Comparison of ENCODE assay signal across 20 mouse cellular contexts in genomic region chr2:140621730-140622337, GRCm38 (mm10). TPM values are rescaled to one million over a fixed set of nuclear protein-coding genes. Genes with fewer than 3 reads are reported as not detected.
DNase-seq lines count a peak whose midpoint lies in the region; ATAC-seq and TF ChIP-seq lines count a peak whose summit lies in the region.
"Had no signal": no experiment of that assay in that cellular context is flagged by ENCODE, and none has a peak within 500 bp of the region (broad histone marks: within the 10 kb centered on the region; RNA-seq: fewer than 3 reads in every experiment).

No protein-coding gene starts in this region.

- TF ChIP-seq EP300 in lung, postnatal 0 days (IDR thresholded peaks at IDR 0.05) = peak; percentile 92

- intact Hi-C loops in left cerebral cortex, postnatal 14 days (cut with DNase I) = no loop called here

- H3K36me3 ChIP-seq in kidney, embryonic 15.5 days = no peaks in the 10 kb centered on the region
- H3K36me3 ChIP-seq in lung, embryonic 15.5 days = no peaks in the 10 kb centered on the region
- no peaks in the 10 kb centered on the region for H3K36me3 ChIP-seq in lung, postnatal 0 days (ENCODE audit: insufficient read depth, low read length)
- H3K36me3 ChIP-seq: forebrain, embryonic 15.5 days had no signal

- WGBS in kidney, embryonic 15.5 days = 77% methylated on average over 2 of the region's 2 CpGs
- WGBS in lung, embryonic 15.5 days = 35% methylated on average over 2 of the region's 2 CpGs
- WGBS in lung, postnatal 0 days = 28% methylated on average over 2 of the region's 2 CpGs

- H3K4me3 ChIP-seq in kidney, embryonic 15.5 days (replicated peaks) = no peak overlapping the region
- H3K4me3 ChIP-seq in lung, embryonic 15.5 days = no peak overlapping the region
- no peak overlapping the region for H3K4me3 ChIP-seq in lung, postnatal 0 days (ENCODE audit: low read depth, low read length)
- H3K4me3 ChIP-seq: forebrain, embryonic 13.5 days; forebrain, embryonic 15.5 days had no signal

- no peaks in the 10 kb centered on the region for H3K27me3 ChIP-seq in kidney, embryonic 15.5 days
- no peaks in the 10 kb centered on the region for H3K27me3 ChIP-seq in lung, embryonic 15.5 days
- H3K27me3 ChIP-seq in lung, postnatal 0 days (replicated peaks; ENCODE audit: insufficient read depth, low read length) = no peaks in the 10 kb centered on the region
- H3K27me3 ChIP-seq: forebrain, embryonic 13.5 days; forebrain, embryonic 15.5 days had no signal

- no peak overlapping the region for H3K4me2 ChIP-seq in kidney, embryonic 15.5 days
- no peak overlapping the region for H3K4me2 ChIP-seq in lung, embryonic 15.5 days
- H3K4me2 ChIP-seq in lung, postnatal 0 days (replicated peaks; ENCODE audit: low read depth, low read length) = no peak overlapping the region
- H3K4me2 ChIP-seq: forebrain, embryonic 13.5 days; forebrain, embryonic 15.5 days had no signal

- no peak for TF ChIP-seq CTCF in lung, postnatal 0 days (IDR thresholded peaks at IDR 0.05)

- no peak for DNase-seq in kidney, adult 8-10 months
- no peak for DNase-seq in lung, postnatal 10 days
- peak; percentile 71 for DNase-seq in lung, postnatal 0 days (ENCODE audit: low spot score)
- peak; percentile 11 for DNase-seq in lung, postnatal 25 days (ENCODE audit: low spot score)
- DNase-seq in adrenal gland, adult 8-10 months = no peak
- DNase-seq in left cerebral cortex, postnatal 14 days (ENCODE audit: low spot score in 2 of 2) = no peak
- DNase-seq: adrenal gland, adult 2 months; adrenal gland, postnatal 14 days; adrenal gland, postnatal 36 days; cerebellum, adult 11-12 months; cerebellum, adult 2 months; cerebellum, adult 9-10 months; cerebellum, postnatal 10 days; cerebellum, postnatal 25 days; forebrain, postnatal 0 days had no signal

- no peak overlapping the region for H3K27ac ChIP-seq in kidney, embryonic 15.5 days
- no peak overlapping the region for H3K27ac ChIP-seq in lung, embryonic 15.5 days
- peak overlapping the region; percentile 1; the same call in 1 of the 2 replicates for H3K27ac ChIP-seq in lung, postnatal 0 days (ENCODE audit: low read length)
- H3K27ac ChIP-seq: forebrain, embryonic 13.5 days; forebrain, embryonic 15.5 days had no signal

- no peaks in the 10 kb centered on the region for H3K4me1 ChIP-seq in kidney, embryonic 15.5 days
- H3K4me1 ChIP-seq in lung, embryonic 15.5 days = no peaks in the 10 kb centered on the region
- H3K4me1 ChIP-seq in lung, postnatal 0 days (ENCODE audit: insufficient read depth, low read depth, low read length) = no peaks in the 10 kb centered on the region
- H3K4me1 ChIP-seq: forebrain, embryonic 13.5 days had no signal

- 0 out of 2 replicates have a peak, but pooled peaks have one; percentile 40 for ATAC-seq in kidney, embryonic 15.5 days (replicated peaks; ENCODE audit: low FRiP score)
- 0 out of 2 replicates have a peak, but pooled peaks have one; percentile 31 for ATAC-seq in lung, embryonic 15.5 days (ENCODE audit: borderline replicate concordance, extremely low read depth, low FRiP score, low TSS enrichment)
- peak; percentile 94 for ATAC-seq in lung, postnatal 0 days
- ATAC-seq: forebrain, embryonic 13.5 days; forebrain, embryonic 15.5 days; forebrain, postnatal 0 days had no signal

- no peaks in the 10 kb centered on the region for H3K9me3 ChIP-seq in kidney, embryonic 15.5 days (replicated peaks)
- H3K9me3 ChIP-seq in lung, embryonic 15.5 days = no peaks in the 10 kb centered on the region
- no peaks in the 10 kb centered on the region for H3K9me3 ChIP-seq in lung, postnatal 0 days (ENCODE audit: low read length)
- H3K9me3 ChIP-seq: forebrain, embryonic 13.5 days; forebrain, embryonic 15.5 days had no signal

- H3K9ac ChIP-seq in kidney, embryonic 15.5 days = no peak overlapping the region
- H3K9ac ChIP-seq in lung, embryonic 15.5 days = no peak overlapping the region
- H3K9ac ChIP-seq in lung, postnatal 0 days (replicated peaks; ENCODE audit: low read depth) = no peak overlapping the region
- H3K9ac ChIP-seq: forebrain, embryonic 13.5 days; forebrain, embryonic 15.5 days; forebrain, postnatal 0 days had no signal

RNA-seq across cellular contexts. Expression of gene Flrt3, which starts 49.4 kb away (rescaled TPM):
- polyA plus RNA-seq in kidney, embryonic 15.5 days (2015; fragmentation: Nextera tagmentation; extraction: Ambion mirVana) = 22.2 and 25.4 TPM in 2 replicates
- 13.0 and 14.4 TPM in 2 replicates for polyA plus RNA-seq in lung, embryonic 15.5 days (2015; fragmentation: Nextera tagmentation; extraction: Ambion mirVana)
- 39.5 and 42.9 TPM in 2 replicates for polyA plus RNA-seq in lung, postnatal 0 days (2015; fragmentation: Nextera tagmentation; extraction: Ambion mirVana)
- total RNA-seq in adrenal gland, adult 8-10 months (2022) = 10 to 100 TPM in 1 of 4 experiments, 1 to 10 TPM in 3; 6.0 to 11.1 (median 7.3) TPM
- total RNA-seq in left cerebral cortex, postnatal 14 days (2021) = 10 to 100 TPM; 29.2 to 31.9 TPM
- total RNA-seq: MEL had no signal

Comparison
In these comparisons a context has a peak if more than half of its experiments do, and no peak if none do; other contexts are left out.
1. DNase-seq: peak in lung, postnatal 0 days (single experiment) and lung, postnatal 25 days (single experiment); none in kidney, adult 8-10 months (0 of 2), lung, postnatal 10 days (single experiment), adrenal gland, adult 8-10 months (single experiment) and left cerebral cortex, postnatal 14 days (0 of 2).
2. ATAC-seq: peak in every context shown above with its lines; median percentile 94 in lung, postnatal 0 days; 40 in kidney, embryonic 15.5 days; 31 in lung, embryonic 15.5 days.